In the genomic region with DNA sequence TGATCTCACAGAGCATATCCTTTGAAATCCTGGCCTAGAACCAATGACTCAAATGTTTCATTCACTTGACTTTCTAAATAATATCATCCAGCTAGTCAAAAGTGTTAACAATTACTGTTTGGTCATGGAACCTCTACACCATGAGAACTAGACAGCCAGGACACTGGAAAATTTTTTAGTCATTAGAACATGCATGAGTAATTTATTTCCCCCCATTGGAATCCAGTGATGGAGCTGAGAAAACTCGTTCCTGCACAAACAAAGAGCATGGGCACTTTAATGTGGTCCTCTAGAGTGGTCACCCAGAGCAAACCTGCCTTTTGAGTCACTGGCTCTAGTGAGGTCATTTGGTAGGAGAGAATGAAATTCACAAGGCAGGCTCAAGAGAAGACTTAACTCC, we compare ENCODE assay signal across 34 mouse cellular contexts. TPM values are rescaled to one million over a fixed set of nuclear protein-coding genes. Genes with fewer than 3 reads are reported as not detected.
DNase-seq lines count a peak whose midpoint lies in the region; ATAC-seq and TF ChIP-seq lines count a peak whose summit lies in the region.
"Had no signal": no experiment of that assay in that cellular context is flagged by ENCODE, and none has a peak within 500 bp of the region (broad histone marks: within the 10 kb centered on the region; RNA-seq: fewer than 3 reads in every experiment).

No protein-coding gene starts in this region.

- H3K4me3 ChIP-seq in layer of hippocampus, adult 2 months: no peak overlapping the region
- H3K4me3 ChIP-seq in C2C12 (ENCODE audit: insufficient read depth, poor library complexity, severe bottlenecking): no peak overlapping the region
- no peak overlapping the region for H3K4me3 ChIP-seq in myocyte
- no peak overlapping the region for H3K4me3 ChIP-seq in lung, adult 2 months (replicated peaks; ENCODE audit: extremely low read depth, low read depth, low read length)
- H3K4me3 ChIP-seq: embryonic facial prominence, embryonic 12.5 days; embryonic facial prominence, embryonic 15.5 days; erythroblast, embryonic 14.5 days; forebrain, embryonic 10.5 days; forebrain, embryonic 13.5 days; heart, embryonic 10.5 days; heart, embryonic 13.5 days had no signal

- peaks cover 3% of the 10 kb centered on the region for H3K79me3 ChIP-seq in C2C12 (ENCODE audit: low read depth)

- H3K79me2 ChIP-seq in C2C12 (ENCODE audit: control insufficient read depth, insufficient read depth) (peaks cover 29% of the 10 kb centered on the region), myocyte (ENCODE audit: control insufficient read depth, insufficient read depth) (no peaks in the 10 kb centered on the region)

- no peaks in the 10 kb centered on the region for H3K4me1 ChIP-seq in lung, adult 2 months (ENCODE audit: control insufficient read depth, insufficient read depth, low read length)
- H3K4me1 ChIP-seq: embryonic facial prominence, embryonic 12.5 days; forebrain, embryonic 13.5 days; heart, embryonic 10.5 days had no signal

- H3K4me2 ChIP-seq in myocyte (ENCODE audit: low read depth): peak overlapping the region; percentile 75
- H3K4me2 ChIP-seq: embryonic facial prominence, embryonic 12.5 days; embryonic facial prominence, embryonic 15.5 days; forebrain, embryonic 13.5 days; heart, embryonic 13.5 days; hindbrain, embryonic 14.5 days had no signal

- POLR2A ChIA-PET in Patski (lab: Charles Lee): interaction anchor here (0.6 to 1.1 kb wide), 2 partner anchors 25 to 783 kb away, joined by 3 to 5 read pairs; no protein-coding TSS in a partner anchor

- in situ Hi-C loops in Patski (cut with MboI; ENCODE audit: low pct_unique_long_range_greater_than_20kb): loop anchor here (5.0 to 10.0 kb wide), 3 partner anchors 48 to 250 kb away; no protein-coding TSS in a partner anchor

- CTCF ChIA-PET in Patski (lab: Charles Lee): interaction anchor here (1.0 kb wide), 1 partner anchor 20 kb away, joined by 3 read pairs; no protein-coding TSS in a partner anchor

- H3K36me3 ChIP-seq in C2C12 (ENCODE audit: control insufficient read depth, insufficient read depth) (no peaks in the 10 kb centered on the region), myocyte (ENCODE audit: control insufficient read depth, insufficient read depth) (no peaks in the 10 kb centered on the region)
- H3K36me3 ChIP-seq: embryonic facial prominence, embryonic 12.5 days; embryonic facial prominence, embryonic 15.5 days; forebrain, embryonic 10.5 days; heart, embryonic 10.5 days; heart, embryonic 13.5 days had no signal

- DNase-seq in layer of hippocampus, adult 2 months (ENCODE audit: low spot score in 2 of 2): no peak
- no peak for DNase-seq in layer of hippocampus, postnatal 10 days (ENCODE audit: low spot score in 2 of 2)
- peak; percentile 88 for DNase-seq in Patski (ENCODE audit: low read depth, low spot score)
- no peak for DNase-seq in urinary bladder, postnatal 4 days (ENCODE audit: low spot score in 2 of 2)
- DNase-seq in embryo, embryonic 9.5 days (ENCODE audit: extremely low spot score): no peak
- DNase-seq in lung, adult 2 months: no peak
- DNase-seq: adrenal gland, adult 2 months; adrenal gland, postnatal 14 days; B cell, adult 2 months; cerebellum, adult 11 months; cerebellum, adult 2 months; cerebellum, adult 9-11 months; cerebellum, postnatal 36 days; gastrocnemius, adult 2 months; gastrocnemius, postnatal 14 days; heart, adult 18-20 months; heart, postnatal 14 days; heart, postnatal 4 days had no signal

- H3ac ChIP-seq in C2C12 (ENCODE audit: control insufficient read depth, insufficient read length, low read depth) (no peak overlapping the region), myocyte (ENCODE audit: control insufficient read depth, insufficient read length) (no peak overlapping the region)

- H3K27ac ChIP-seq in layer of hippocampus, adult 2 months: peak overlapping the region; percentile 74
- H3K27ac ChIP-seq: embryonic facial prominence, embryonic 12.5 days; embryonic facial prominence, embryonic 15.5 days; forebrain, embryonic 10.5 days; forebrain, embryonic 13.5 days; gastrocnemius, adult 2 months; heart, embryonic 10.5 days; heart, embryonic 13.5 days; hindbrain, embryonic 14.5 days; hindbrain, postnatal 0 days had no signal

- TF ChIP-seq POLR2A in myocyte (IDR thresholded peaks at IDR 0.05; ENCODE audit: insufficient read length, low read depth): no peak
- TF ChIP-seq POLR2A in lung, adult 2 months (IDR thresholded peaks at IDR 0.05; ENCODE audit: borderline replicate concordance, extremely low read depth, low read depth, low read length): no peak

- 48% methylated on average over 1 of the region's 1 CpGs for WGBS in lung, adult 2 months

- H3K27me3 ChIP-seq in C2C12 (ENCODE audit: control insufficient read depth, insufficient read depth, insufficient read length): no peaks in the 10 kb centered on the region
- no peaks in the 10 kb centered on the region for H3K27me3 ChIP-seq in Patski
- no peaks in the 10 kb centered on the region for H3K27me3 ChIP-seq in myocyte (ENCODE audit: control insufficient read depth, insufficient read depth, insufficient read length)
- H3K27me3 ChIP-seq: embryonic facial prominence, embryonic 12.5 days; embryonic facial prominence, embryonic 15.5 days; forebrain, embryonic 13.5 days; heart, embryonic 13.5 days had no signal

- ATAC-seq in Patski: peak; percentile 42
- ATAC-seq: CD4-positive, CD25-positive, alpha-beta regulatory T cell, adult 4 months; forebrain, embryonic 13.5 days; forebrain, embryonic 16.5 days; hindbrain, postnatal 0 days; inflammation-experienced regulatory T-cells, adult 6 months; intestine, embryonic 16.5 days had no signal

- no peak for TF ChIP-seq CTCF in layer of hippocampus, adult 2 months (conservative IDR thresholded peaks at IDR 0.05)
- TF ChIP-seq CTCF in C2C12 (IDR thresholded peaks at IDR 0.05; ENCODE audit: control insufficient read depth, insufficient read depth, insufficient read length) (no peak), Patski (IDR thresholded peaks at IDR 0.05) (no peak)
- TF ChIP-seq CTCF in lung, adult 2 months (IDR thresholded peaks at IDR 0.05; ENCODE audit: insufficient read depth, low read length): no peak

TF ChIP-seq in C2C12, 6 proteins besides CTCF, POLR2A, EP300 and RAD21:
- TF ChIP-seq CEBPB (IDR thresholded peaks at IDR 0.05; ENCODE audit: low read depth): no peak
- peak; percentile 57 for TF ChIP-seq FOSL1 (IDR thresholded peaks at IDR 0.05; ENCODE audit: insufficient read depth, low read length, poor library complexity, severe bottlenecking)
- TF ChIP-seq MYOD1 (IDR thresholded peaks at IDR 0.05; ENCODE audit: control insufficient read depth, insufficient read length, low read depth): peak; percentile 10
- TF ChIP-seq MYOG (IDR thresholded peaks at IDR 0.05; ENCODE audit: control insufficient read depth, extremely low read depth, insufficient read length): no peak
- TF ChIP-seq USF1 (IDR thresholded peaks at IDR 0.05; ENCODE audit: low read depth): no peak
- TF ChIP-seq MAX (IDR thresholded peaks at IDR 0.05): peak; percentile 24

TF ChIP-seq in myocyte, 11 proteins besides CTCF, POLR2A, EP300 and RAD21:
- TF ChIP-seq MYOG (IDR thresholded peaks at IDR 0.05; ENCODE audit: control insufficient read depth in 1 of 3, insufficient read depth in 1 of 3, insufficient read length in 2 of 3, low read depth in 2 of 3) (no peak), SRF (IDR thresholded peaks at IDR 0.05; ENCODE audit: control insufficient read depth, insufficient read length, low read depth) (no peak), TCF3 (IDR thresholded peaks at IDR 0.05; ENCODE audit: insufficient read length, low read depth) (no peak), E2F4 (IDR thresholded peaks at IDR 0.05; ENCODE audit: insufficient read depth) (no peak), MAX (IDR thresholded peaks at IDR 0.05; ENCODE audit: low read depth) (no peak), POLR2AphosphoS2 (IDR thresholded peaks at IDR 0.05; ENCODE audit: insufficient read length, low read depth) (no peak), CEBPB (IDR thresholded peaks at IDR 0.05; ENCODE audit: insufficient read depth, poor library complexity, severe bottlenecking) (no peak)

RNA-seq across cellular contexts. Expression of gene Glis3, which starts 55.3 kb away (rescaled TPM):
- total RNA-seq in layer of hippocampus, adult 2 months (2021): 10 to 100 TPM; 33.0 to 36.4 TPM
- total RNA-seq in layer of hippocampus, postnatal 10 days (2021): 1 to 10 TPM; 5.9 to 6.4 TPM
- polyA plus RNA-seq in C2C12 (2012; fragmentation: generic; extraction: Trizol) (2.9 TPM), Patski (2021) (213 TPM), myocyte (2012; fragmentation: generic; extraction: Trizol) (0.79 TPM)
- polyA plus RNA-seq in lung, adult 2 months (2012; rRNA removed): 5.2 and 6.5 TPM in 2 replicates
- total RNA-seq: MEL had no signal

Comparison
In these comparisons a context has a peak if more than half of its experiments do, and no peak if none do; other contexts are left out.
1. RNA of gene Glis3, which starts 55.3 kb away (polyA plus RNA-seq): 213 TPM in Patski (single experiment); 5.2 to 6.5 TPM in lung, adult 2 months, 2.9 TPM in C2C12 (single experiment) and 0.79 TPM in myocyte (single experiment); every median in the first group is over 10 times any median in the second.